Mouse (Mus musculus) kidney, adult 2 months (tissue): Measurements from ENCODE around the gene Gm19668. TPM values are rescaled to one million over a fixed set of nuclear protein-coding genes. Genes with fewer than 3 reads are reported as not detected.
"Not testable (repeated sequence)": the region's sequence is repeated elsewhere in the genome, so short reads cannot be mapped to it uniquely, and the experiment has no call there.

Source experiments
- DNase-seq: peaks from one replicate; pipeline ENCODE4 v3.0.0; 2021
- H3K27ac ChIP-seq: fragments of 200-500 bp; 2 replicates; pipeline ENCODE4 v1.5.1; 2012; ENCODE audit warnings: low read depth, low read length, control low read depth, inconsistent platforms; ENCODE audit not compliant: insufficient read depth
- H3K27me3 ChIP-seq: fragments of 200-500 bp; replicated peaks from 2 replicates; pipeline ENCODE4 v1.6.1; 2012; ENCODE audit warnings: mild to moderate bottlenecking, moderate library complexity, low read length, inconsistent platforms; ENCODE audit not compliant: control insufficient read depth, insufficient read depth
- H3K36me3 ChIP-seq: fragments of 200-500 bp; 2 replicates; pipeline ENCODE4 v1.6.1; 2012; ENCODE audit warnings: mild to moderate bottlenecking, moderate library complexity, low read length, inconsistent platforms; ENCODE audit not compliant: control insufficient read depth, insufficient read depth
- H3K4me1 ChIP-seq: fragments of 200-500 bp; 2 replicates; pipeline ENCODE4 v1.6.1; 2011; ENCODE audit warnings: low read length; ENCODE audit not compliant: control insufficient read depth, insufficient read depth
- H3K4me3 ChIP-seq: fragments of 200-500 bp; 2 replicates; pipeline ENCODE4 v1.5.1; 2011; ENCODE audit warnings: mild to moderate bottlenecking, low read depth, low read length, control low read depth; ENCODE audit not compliant: insufficient read depth
- CTCF ChIP-seq: fragments of 200-500 bp; conservative IDR thresholded peaks from 2 replicates; pipeline ENCODE4 v1.5.1; 2011; ENCODE audit warnings: low read depth, mild to moderate bottlenecking, control low read depth, low read length, moderate library complexity, mixed read lengths; ENCODE audit not compliant: insufficient read depth, insufficient read length
- POLR2A ChIP-seq: fragments of 200-500 bp; IDR thresholded peaks from one replicate; pipeline ENCODE4 v1.6.1; 2011; ENCODE audit warnings: low read depth, low read length, control low read depth
- WGBS: fragments of 180-500 bp; shearing (Covaris S2); methylation state at CpG from one replicate; pipeline ENCODE4 v1.1.7; 2018; 5-methylcytosine and 5-hydroxymethylcytosine counted together
- polyA plus RNA-seq: library from polyadenylated mRNA; depleted of rRNA; stranded (reverse); fragments of >200 nt; gene quantifications from 2 replicates; pipeline ENCODE4 v1.2.3, GENCODE M21; 2012

Gene Gm19668
- polyA plus RNA-seq, 1 experiment, result not detected

DNA sequence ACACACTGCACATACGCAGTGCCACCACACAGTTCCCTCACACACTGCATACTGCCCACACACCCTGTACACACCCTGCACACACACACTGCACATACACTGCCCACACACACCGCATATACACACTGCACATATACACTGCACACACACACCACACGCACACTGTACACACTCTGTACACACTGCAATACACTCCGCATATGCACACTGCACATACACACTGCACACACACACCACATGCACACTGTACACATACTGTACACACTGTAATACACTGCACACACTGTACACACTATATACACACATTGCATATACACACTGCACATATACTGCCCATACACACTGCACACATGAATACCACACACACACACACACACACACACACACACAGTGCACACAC lies 19.6 kb upstream of the Gm19668 start:
- no peaks in the 10 kb centered on the region for H3K27me3 ChIP-seq
- no peaks in the 10 kb centered on the region for H3K4me1 ChIP-seq
- H3K36me3 ChIP-seq, result no peaks in the 10 kb centered on the region
- no peak overlapping the region for H3K27ac ChIP-seq
- WGBS, result 94% methylated on average over 4 of the region's 4 CpGs
- TF ChIP-seq POLR2A (no peak), CTCF (no peak)
- DNase-seq, result no peak
- no peak overlapping the region for H3K4me3 ChIP-seq

DNA sequence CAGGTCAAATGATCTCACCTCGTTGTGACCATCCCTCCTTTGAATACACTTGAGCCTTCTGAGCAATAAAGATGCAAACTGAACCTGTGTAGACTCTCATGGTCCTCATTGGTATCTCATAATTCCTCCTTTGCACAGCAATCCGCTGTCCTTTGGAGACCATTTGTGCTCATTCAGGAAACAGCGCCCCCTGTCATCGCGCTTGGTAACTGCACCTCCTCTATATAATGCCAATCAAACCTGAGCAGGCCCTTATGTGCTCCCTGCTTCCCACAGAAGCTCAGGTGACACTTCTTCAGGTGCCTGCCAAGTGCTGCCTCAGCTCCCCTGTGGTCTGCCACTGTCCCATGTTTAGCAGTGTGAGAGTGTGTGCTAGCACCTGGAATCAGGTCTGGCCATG lies 16.6 kb upstream of the Gm19668 start:
- Histone ChIP-seq H3K27ac (no peak overlapping the region), H3K27me3 (no peaks in the 10 kb centered on the region), H3K4me1 (no peaks in the 10 kb centered on the region), H3K4me3 (no peak overlapping the region), H3K36me3 (no peaks in the 10 kb centered on the region)
- TF ChIP-seq CTCF (peak; percentile 68), POLR2A (no peak)
- DNase-seq, result peak; percentile 9
- 32% methylated on average over 5 of the region's 5 CpGs for WGBS

DNA sequence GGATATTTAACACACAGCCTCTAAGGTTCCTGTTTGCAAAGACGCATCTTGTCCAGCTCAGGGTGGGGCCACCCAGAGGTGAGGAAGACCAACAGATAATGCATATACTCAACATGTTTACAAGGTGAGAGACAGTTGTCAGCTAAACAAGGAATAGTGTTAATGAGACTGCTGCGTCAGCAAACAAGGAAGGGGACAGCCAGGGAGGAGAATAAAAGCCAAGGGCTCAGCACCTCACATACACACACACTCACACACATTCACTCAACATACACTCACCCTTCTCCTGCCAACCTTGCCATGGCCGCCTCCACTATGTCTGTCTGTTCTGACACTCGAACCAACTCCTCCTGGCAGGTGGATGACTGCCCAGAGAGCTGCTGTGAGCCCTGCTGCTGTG lies 15.4 kb upstream of the Gm19668 start, which contains the start of gene Gm2696:
Gene Gm2696 (plus strand): TSS at position 301 of the 400 bp plus-strand sequence.
- 63% methylated on average over 4 of the region's 4 CpGs for WGBS
- no peak within 1 kb of the TSS for H3K27ac ChIP-seq
- H3K27me3 ChIP-seq, result no peaks in the 10 kb centered on the region

DNA sequence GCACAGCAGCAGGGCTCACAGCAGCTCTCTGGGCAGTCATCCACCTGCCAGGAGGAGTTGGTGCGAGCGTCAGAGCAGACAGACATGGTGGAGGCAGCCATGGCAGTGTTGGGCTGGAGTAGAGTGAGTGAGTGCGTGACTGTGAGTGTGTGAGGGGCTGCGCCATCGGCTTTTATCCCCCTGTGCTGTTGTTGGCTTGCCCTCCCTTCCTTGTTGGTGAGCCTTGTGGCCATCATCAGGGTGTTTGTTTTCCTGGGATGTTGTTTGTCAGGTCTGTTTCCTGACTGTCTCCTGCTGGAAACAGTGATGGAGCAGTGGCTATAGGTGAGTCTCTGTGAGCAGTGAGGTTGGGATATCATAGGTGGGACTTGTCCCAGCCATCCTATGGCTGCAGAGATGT lies 12.8 kb upstream of the Gm19668 start, which contains the start of gene Gm9507:
Gene Gm9507 (minus strand): TSS at position 101 of the 400 bp plus-strand sequence.
- H3K27me3 ChIP-seq, result no peaks in the 10 kb centered on the region
- H3K4me3 ChIP-seq, result no peak within 1 kb of the TSS
- no peaks in the 10 kb centered on the region for H3K36me3 ChIP-seq
- DNase-seq, result no peak
- H3K4me1 ChIP-seq, result no peaks in the 10 kb centered on the region
- no peak for TF ChIP-seq POLR2A
- TF ChIP-seq CTCF, result no peak
- no peak within 1 kb of the TSS for H3K27ac ChIP-seq
- 70% methylated on average over 5 of the region's 5 CpGs for WGBS

More for the DNA sequence above, 15.4 kb upstream of the Gm19668 start, which contains the start of gene Gm2696:
- no peaks in the 10 kb centered on the region for H3K36me3 ChIP-seq
- TF ChIP-seq CTCF (no peak), POLR2A (no peak)
- no peak for DNase-seq
- no peaks in the 10 kb centered on the region for H3K4me1 ChIP-seq
- H3K4me3 ChIP-seq, result no peak within 1 kb of the TSS

DNA sequence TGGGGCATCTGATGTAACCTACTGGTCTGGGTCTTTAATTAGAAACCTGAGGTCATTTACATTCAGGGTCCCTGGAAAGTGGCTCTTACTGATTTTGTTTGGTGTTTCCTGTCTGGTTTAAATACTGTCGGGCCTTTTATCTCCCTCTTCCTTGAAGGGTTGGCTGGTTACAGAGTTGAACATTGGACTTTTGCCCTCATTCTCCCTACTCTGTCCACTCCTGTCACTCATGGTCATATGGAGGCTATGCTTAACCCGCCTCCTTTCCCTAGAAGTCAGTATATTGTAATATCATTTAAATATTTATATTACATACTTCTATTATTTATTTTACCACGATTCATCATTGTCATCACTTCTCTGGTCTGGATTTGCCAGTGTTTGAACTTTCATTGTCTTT lies 5.2 kb upstream of the Gm19668 start:
- Histone ChIP-seq H3K4me1 (no peaks in the 10 kb centered on the region), H3K27ac (no peak overlapping the region), H3K27me3 (no peaks in the 10 kb centered on the region), H3K4me3 (no peak overlapping the region), H3K36me3 (no peaks in the 10 kb centered on the region)
- DNase-seq, result peak; percentile 4
- TF ChIP-seq CTCF, result no peak
- no peak for TF ChIP-seq POLR2A
- 59% methylated on average over 3 of the region's 3 CpGs for WGBS

DNA sequence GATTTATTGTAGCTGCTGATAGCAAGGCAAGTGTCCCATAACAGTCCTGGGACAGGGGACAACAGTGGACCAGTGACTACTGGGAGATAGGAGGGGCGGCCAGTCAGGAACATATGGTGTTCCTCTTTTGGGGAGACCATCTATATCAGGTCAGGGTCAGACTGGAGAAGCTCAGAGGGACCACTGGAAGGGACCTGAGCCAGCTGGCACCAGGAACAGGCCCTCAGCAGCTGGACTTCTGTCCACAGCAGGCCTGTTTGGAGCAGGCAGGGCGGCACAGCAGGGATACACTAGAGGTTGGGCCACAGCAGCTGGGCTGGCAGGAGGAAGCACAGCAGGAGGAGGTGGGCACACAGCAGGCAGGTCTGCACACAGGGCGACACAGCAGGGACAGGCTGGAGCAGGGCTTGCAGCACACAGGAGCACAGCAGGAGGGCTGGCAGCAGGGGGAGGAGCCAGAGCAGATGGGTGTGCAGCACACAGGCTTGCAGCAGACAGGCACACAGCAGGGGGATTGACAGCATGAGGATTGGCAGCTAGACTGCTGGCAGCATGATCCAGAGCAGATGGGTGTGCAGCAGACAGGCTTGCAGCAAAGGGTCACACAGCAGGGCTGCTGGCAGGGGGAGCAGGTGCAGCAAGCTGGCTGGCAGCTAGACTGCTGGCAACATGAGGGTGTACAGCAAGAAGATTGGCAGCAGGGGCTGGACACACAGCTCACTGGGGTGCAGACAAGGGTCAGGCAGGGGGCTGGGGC lies 591 bp downstream of the Gm19668 start:
- not testable (repeated sequence) for DNase-seq, H3K27ac ChIP-seq, H3K36me3 ChIP-seq, H3K4me3 ChIP-seq, H3K27me3 ChIP-seq, H3K4me1 ChIP-seq
- whole genome bisulfite sequencing, result 70% methylated on average over 3 of the region's 3 CpGs

DNA sequence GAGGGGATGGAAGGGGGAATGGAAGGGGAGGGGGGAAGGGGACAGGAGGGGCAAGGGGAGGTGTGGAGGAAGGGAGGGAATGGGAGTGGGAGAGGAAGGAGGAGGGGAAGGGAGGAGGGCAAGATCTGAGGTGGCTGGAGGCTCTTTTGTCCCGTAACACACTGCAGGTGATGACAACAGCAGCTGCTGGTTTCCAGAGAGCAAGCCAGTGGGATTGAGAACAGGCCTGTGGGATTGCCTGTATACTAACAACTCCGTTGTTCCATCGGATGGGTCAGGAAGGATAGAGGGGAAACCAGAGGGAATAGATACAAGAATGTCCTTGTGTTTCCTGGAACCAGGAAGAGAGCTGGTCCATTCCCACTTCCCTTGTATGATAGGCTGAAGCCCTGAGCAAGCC lies 1.3 kb downstream of the Gm19668 start:
- no peak overlapping the region for H3K27ac ChIP-seq
- DNase-seq, result no peak
- 33% methylated on average over 3 of the region's 3 CpGs for WGBS
- H3K27me3 ChIP-seq, result no peaks in the 10 kb centered on the region
- no peak for TF ChIP-seq CTCF
- TF ChIP-seq POLR2A, result no peak
- no peak overlapping the region for H3K4me3 ChIP-seq
- H3K36me3 ChIP-seq, result no peaks in the 10 kb centered on the region
- H3K4me1 ChIP-seq, result no peaks in the 10 kb centered on the region
